Mouse (Mus musculus) MEL (cell line): ENCODE results near the gene BC035044. TPM values are rescaled to one million over a fixed set of nuclear protein-coding genes. Genes with fewer than 3 reads are reported as not detected.
"Not testable (repeated sequence)": the region's sequence is repeated elsewhere in the genome, so short reads cannot be mapped to it uniquely, and the experiment has no call there.

Source experiments
- DNase-seq: peaks from one replicate; pipeline ENCODE4 v3.0.0; 2011; ENCODE audit warnings: low read depth, low spot score
- H3K27ac ChIP-seq: 2 replicates; pipeline ENCODE4 v1.5.1; 2012; ENCODE audit warnings: low read depth, mild to moderate bottlenecking, control low read depth, low read length, moderate library complexity; ENCODE audit not compliant: control insufficient read depth
- H3K27me3 ChIP-seq, 2 experiments: fragments of 150-350 bp in 1 of 2; sonication (generic) in 1 of 2; 2 replicates each; pipeline ENCODE4 v1.6.1; 2012; ENCODE audit warnings: low read length in 2 of 2, mild to moderate bottlenecking in 2 of 2, improper control_type of control experiment in 1 of 2, moderate library complexity in 1 of 2; ENCODE audit not compliant: insufficient read depth in 2 of 2, control insufficient read depth in 1 of 2
- H3K36me3 ChIP-seq, 2 experiments: 2 replicates each; pipeline ENCODE4 v1.6.1; 2012 to 2014; ENCODE audit warnings: low read length in 2 of 2, improper control_type of control experiment in 1 of 2, inconsistent platforms in 1 of 2, mild to moderate bottlenecking in 1 of 2; ENCODE audit not compliant: insufficient read depth in 2 of 2, control insufficient read depth in 1 of 2
- H3K4me1 ChIP-seq, 2 experiments: fragments of 150-350 bp in 1 of 2; sonication (generic) in 1 of 2; 2 replicates each; pipeline ENCODE4 v1.6.1; 2012; ENCODE audit warnings: low read length in 2 of 2, improper control_type of control experiment in 1 of 2, mild to moderate bottlenecking in 1 of 2; ENCODE audit not compliant: insufficient read depth in 2 of 2, control insufficient read depth in 1 of 2
- H3K4me3 ChIP-seq, 2 experiments: fragments of 150-350 bp in 1 of 2; sonication (generic) in 1 of 2; 2 replicates each; pipeline ENCODE4 v1.5.1; 2012; ENCODE audit warnings: low read depth in 2 of 2, low read length in 2 of 2, mild to moderate bottlenecking in 2 of 2, moderate library complexity in 2 of 2, control low read depth in 1 of 2, improper control_type of control experiment in 1 of 2; ENCODE audit not compliant: control insufficient read depth in 1 of 2, insufficient read depth in 1 of 2
- H3K79me2 ChIP-seq: 2 replicates; pipeline ENCODE4 v1.6.1; 2012; ENCODE audit warnings: mild to moderate bottlenecking, low read length, moderate library complexity; ENCODE audit not compliant: control insufficient read depth, poor library complexity, insufficient read depth
- H3K9ac ChIP-seq: 2 replicates; pipeline ENCODE4 v1.6.1; 2012; ENCODE audit warnings: low read depth, mild to moderate bottlenecking, control low read depth, low read length, moderate library complexity; ENCODE audit not compliant: control insufficient read depth, poor library complexity, severe bottlenecking
- H3K9me3 ChIP-seq: fragments of 150-350 bp; sonication (generic); replicated peaks from 2 replicates; pipeline ENCODE4 v1.6.1; 2012; ENCODE audit warnings: mild to moderate bottlenecking, low read length, improper control_type of control experiment, moderate library complexity; ENCODE audit not compliant: insufficient read depth
- BHLHE40 ChIP-seq: IDR thresholded peaks from 2 replicates; pipeline ENCODE4 v1.6.1; 2012; ENCODE audit warnings: low read depth, mild to moderate bottlenecking, inconsistent platforms, low read length, improper control_type of control experiment, borderline replicate concordance
- ETS1 ChIP-seq: IDR thresholded peaks from 2 replicates; pipeline ENCODE4 v1.6.1; 2012; ENCODE audit warnings: low read depth, mild to moderate bottlenecking, inconsistent platforms, low read length, improper control_type of control experiment, moderate library complexity
- MAZ ChIP-seq: IDR thresholded peaks from 2 replicates; pipeline ENCODE4 v1.6.1; 2012; ENCODE audit warnings: low read depth, mild to moderate bottlenecking, inconsistent platforms, low read length, improper control_type of control experiment
- MYB ChIP-seq: IDR thresholded peaks from 2 replicates; pipeline ENCODE4 v1.6.1; 2011; ENCODE audit warnings: mild to moderate bottlenecking, low read depth, low read length, improper control_type of control experiment
- POLR2AphosphoS2 ChIP-seq: IDR thresholded peaks from 2 replicates; pipeline ENCODE4 v1.6.1; 2011; ENCODE audit warnings: low read length, improper control_type of control experiment
- SIN3A ChIP-seq: IDR thresholded peaks from 2 replicates; pipeline ENCODE4 v1.6.1; 2012; ENCODE audit warnings: low read length, improper control_type of control experiment, inconsistent platforms
- SMC3 ChIP-seq: IDR thresholded peaks from 2 replicates; pipeline ENCODE4 v1.6.1; 2011; ENCODE audit warnings: low read depth, low read length, improper control_type of control experiment
- USF1 ChIP-seq: IDR thresholded peaks from 2 replicates; pipeline ENCODE4 v1.6.1; 2014; ENCODE audit warnings: low read depth, mild to moderate bottlenecking, inconsistent platforms, low read length, improper control_type of control experiment, moderate library complexity
- ZKSCAN1 ChIP-seq: IDR thresholded peaks from 2 replicates; pipeline ENCODE4 v1.6.1; 2012; ENCODE audit warnings: low read depth, mild to moderate bottlenecking, inconsistent platforms, low read length, improper control_type of control experiment, moderate library complexity
- ZMIZ1 ChIP-seq: IDR thresholded peaks from 2 replicates; pipeline ENCODE4 v1.6.1; 2012; ENCODE audit warnings: low read depth, mild to moderate bottlenecking, inconsistent platforms, low read length, improper control_type of control experiment, moderate library complexity
- ZNF384 ChIP-seq: IDR thresholded peaks from 2 replicates; pipeline ENCODE4 v1.6.1; 2012; ENCODE audit warnings: low read depth, mild to moderate bottlenecking, inconsistent platforms, low read length, improper control_type of control experiment
- polyA plus RNA-seq, 2 experiments: library from polyadenylated mRNA; stranded (reverse) in 1 of 2; unstranded in 1 of 2; fragments of >175 nt in 1 of 2; fragments of >200 nt in 1 of 2; gene quantifications; 2 replicates each; pipeline versions ENCODE4 v1.2.1 to v1.2.4; 2012; ENCODE audit warnings: low replicate concordance in 2 of 2, low read depth in 1 of 2; ENCODE audit not compliant: insufficient read length in 2 of 2, insufficient read depth in 1 of 2, missing spikeins in 1 of 2
- total RNA-seq: library from RNA; depleted of rRNA; stranded (reverse); fragments of 300-350 nt; gene quantifications from 2 replicates; pipeline ENCODE4 v1.2.3, GENCODE M21; 2012; rRNA removed

The BC035044 gene
- total RNA-seq: not detected in 2 replicates
- not detected for polyA plus RNA-seq

DNA sequence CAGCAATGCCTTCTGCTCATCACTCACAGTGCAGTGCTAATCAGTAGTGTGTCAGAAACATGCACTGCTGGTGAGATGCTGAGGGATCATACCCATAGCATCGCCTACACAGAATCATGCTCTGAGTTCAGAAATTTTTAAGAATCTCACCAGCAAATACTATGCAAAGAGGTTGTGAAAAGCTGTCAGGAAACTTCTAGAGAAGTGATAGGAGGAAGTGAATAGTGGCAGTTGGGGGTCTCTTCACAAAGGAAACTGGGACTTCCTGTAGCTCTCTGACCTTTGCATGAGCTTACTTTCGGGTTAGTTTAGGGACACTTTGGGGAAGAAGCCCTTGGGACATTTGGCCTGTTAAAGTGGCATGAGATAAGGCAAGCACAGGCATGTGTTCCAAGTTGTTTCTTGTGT, at the start of gene BC035044:
TSS of gene BC035044 (minus strand) at position 179 of the 408 bp plus-strand sequence.
- Histone ChIP-seq H3K9ac (no peak within 1 kb of the TSS), H3K9me3 (no peaks in the 10 kb centered on the region), H3K4me3 (no peak within 1 kb of the TSS), H3K27me3 (no peaks in the 10 kb centered on the region), H3K4me1 (no peaks in the 10 kb centered on the region), H3K27ac (no peak within 1 kb of the TSS), H3K79me2 (no peaks in the 10 kb centered on the region), H3K36me3 (no peaks in the 10 kb centered on the region)
- no peak for TF ChIP-seq ZNF384
- TF ChIP-seq SIN3A: no peak
- TF ChIP-seq ZKSCAN1: no peak
- TF ChIP-seq ETS1: no peak
- TF ChIP-seq USF1: no peak
- no peak for TF ChIP-seq MYB
- TF ChIP-seq ZMIZ1: no peak
- no peak for TF ChIP-seq SMC3
- no peak for TF ChIP-seq MAZ
- no peak for TF ChIP-seq BHLHE40
- no peak for TF ChIP-seq POLR2AphosphoS2
- DNase-seq: no peak

- H3K27me3 ChIP-seq, H3K79me2 ChIP-seq, H3K4me3 ChIP-seq, H3K9ac ChIP-seq, H3K36me3 ChIP-seq, H3K9me3 ChIP-seq, DNase-seq, H3K4me1 ChIP-seq, H3K27ac ChIP-seq: not testable (repeated sequence)
These were observed 45.2 kb upstream of the BC035044 start for GRCm38 (mm10) chr6:128935889-128936665.

- H3K27me3 ChIP-seq, H3K9me3 ChIP-seq, H3K27ac ChIP-seq, H3K4me1 ChIP-seq, H3K79me2 ChIP-seq, DNase-seq, H3K9ac ChIP-seq, H3K36me3 ChIP-seq, H3K4me3 ChIP-seq: not testable (repeated sequence)
These were observed 43.2 kb upstream of the BC035044 start, which contains the start of gene Clec2g for GRCm38 (mm10) chr6:128934081-128934480. Clec2g (plus strand) TSS chr6:128934381.
